ENCODE assay signal across 12 mouse cellular contexts in genomic region chr17:12810973-12811303, GRCm38 (mm10). TPM values are rescaled to one million over a fixed set of nuclear protein-coding genes. Genes with fewer than 3 reads are reported as not detected.
DNase-seq lines count a peak whose midpoint lies in the region; ATAC-seq and TF ChIP-seq lines count a peak whose summit lies in the region.
"Had no signal": no experiment of that assay in that cellular context is flagged by ENCODE, and none has a peak within 500 bp of the region (broad histone marks: within the 10 kb centered on the region; RNA-seq: fewer than 3 reads in every experiment).

No protein-coding gene starts in this region.

- H3K27ac ChIP-seq in heart, embryonic 12.5 days (ENCODE audit: poor library complexity, severe bottlenecking), result no peak overlapping the region; the same call in 1 of the 2 replicates
- H3K27ac ChIP-seq in kidney, embryonic 16.5 days (ENCODE audit: low read length), result no peak overlapping the region
- no peak overlapping the region for H3K27ac ChIP-seq in kidney, adult 2 months (ENCODE audit: insufficient read depth, low read depth, low read length)
- H3K27ac ChIP-seq in midbrain, embryonic 13.5 days, result no peak overlapping the region
- no peak overlapping the region for H3K27ac ChIP-seq in midbrain, postnatal 0 days (ENCODE audit: low read depth, low read length)
- no peak overlapping the region for H3K27ac ChIP-seq in forebrain, embryonic 16.5 days (ENCODE audit: low read length)
- H3K27ac ChIP-seq: liver, embryonic 15.5 days had no signal

- peaks cover 44% of the 10 kb centered on the region for H3K36me3 ChIP-seq in heart, embryonic 12.5 days
- peaks cover 20% of the 10 kb centered on the region for H3K36me3 ChIP-seq in kidney, embryonic 16.5 days (ENCODE audit: insufficient read depth, low read length)
- H3K36me3 ChIP-seq in kidney, adult 2 months (ENCODE audit: control insufficient read depth, insufficient read depth, low read length), result no peaks in the 10 kb centered on the region
- no peaks in the 10 kb centered on the region for H3K36me3 ChIP-seq in midbrain, embryonic 13.5 days
- no peaks in the 10 kb centered on the region for H3K36me3 ChIP-seq in midbrain, postnatal 0 days (ENCODE audit: insufficient read depth, low read length)
- no peaks in the 10 kb centered on the region for H3K36me3 ChIP-seq in forebrain, embryonic 16.5 days (ENCODE audit: control insufficient read depth, insufficient read depth)

- WGBS in heart, embryonic 12.5 days, result 87% methylated on average over 1 of the region's 1 CpGs
- WGBS in kidney, embryonic 16.5 days, result 100% methylated on average over 1 of the region's 1 CpGs
- WGBS in kidney, adult 2 months, result 92% methylated on average over 1 of the region's 1 CpGs
- WGBS in midbrain, embryonic 13.5 days, result 100% methylated on average over 1 of the region's 1 CpGs
- WGBS in midbrain, postnatal 0 days, result 90% methylated on average over 1 of the region's 1 CpGs
- WGBS in forebrain, embryonic 16.5 days, result 81% methylated on average over 1 of the region's 1 CpGs

- no peak overlapping the region for H3K9ac ChIP-seq in heart, embryonic 12.5 days
- H3K9ac ChIP-seq in kidney, embryonic 16.5 days (replicated peaks; ENCODE audit: low read length), result no peak overlapping the region
- H3K9ac ChIP-seq in midbrain, embryonic 13.5 days (replicated peaks), result no peak overlapping the region
- H3K9ac ChIP-seq in midbrain, postnatal 0 days (replicated peaks; ENCODE audit: low read length, poor library complexity, severe bottlenecking), result no peak overlapping the region
- no peak overlapping the region for H3K9ac ChIP-seq in forebrain, embryonic 16.5 days (replicated peaks; ENCODE audit: low read depth, low read length)
- H3K9ac ChIP-seq: liver, embryonic 15.5 days had no signal

- TF ChIP-seq CTCF in kidney, adult 2 months (conservative IDR thresholded peaks at IDR 0.05; ENCODE audit: insufficient read depth, insufficient read length, low read depth, low read length), result no peak
- no peak for TF ChIP-seq CTCF in midbrain, postnatal 0 days (IDR thresholded peaks at IDR 0.05)

- TF ChIP-seq POLR2A in kidney, adult 2 months (IDR thresholded peaks at IDR 0.05; ENCODE audit: low read depth, low read length), result no peak

- no peak for DNase-seq in heart, postnatal 36 days
- DNase-seq in kidney, adult 2 months, result no peak
- no peak for DNase-seq in midbrain, postnatal 0 days (ENCODE audit: low spot score)

- no peaks in the 10 kb centered on the region; the same call in 1 of the 2 replicates for H3K9me3 ChIP-seq in heart, embryonic 12.5 days (replicated peaks)
- peaks cover 7% of the 10 kb centered on the region; the same call in 1 of the 2 replicates for H3K9me3 ChIP-seq in kidney, embryonic 16.5 days (ENCODE audit: low read length)
- H3K9me3 ChIP-seq in midbrain, embryonic 13.5 days, result no peaks in the 10 kb centered on the region
- no peaks in the 10 kb centered on the region for H3K9me3 ChIP-seq in midbrain, postnatal 0 days (ENCODE audit: low read length)
- peaks cover 4% of the 10 kb centered on the region; the same call in 1 of the 2 replicates for H3K9me3 ChIP-seq in forebrain, embryonic 16.5 days (ENCODE audit: control insufficient read depth, low read length)
- H3K9me3 ChIP-seq: liver, embryonic 15.5 days had no signal

- intact Hi-C loops in heart, postnatal 36 days (cut with DNase I), result loop anchor here (1.0 to 2.0 kb wide), 5 partner anchors 50 to 395 kb away; no protein-coding TSS in a partner anchor

- no peak overlapping the region for H3K4me2 ChIP-seq in heart, embryonic 12.5 days
- H3K4me2 ChIP-seq in kidney, embryonic 16.5 days (replicated peaks; ENCODE audit: low read depth, low read length), result no peak overlapping the region
- H3K4me2 ChIP-seq in midbrain, embryonic 13.5 days (replicated peaks), result no peak overlapping the region
- no peak overlapping the region for H3K4me2 ChIP-seq in midbrain, postnatal 0 days (ENCODE audit: low read depth, low read length, poor library complexity, severe bottlenecking)
- H3K4me2 ChIP-seq in forebrain, embryonic 16.5 days (ENCODE audit: low read length), result no peak overlapping the region
- H3K4me2 ChIP-seq: limb, embryonic 12.5 days; liver, embryonic 15.5 days had no signal

- H3K4me3 ChIP-seq in heart, embryonic 12.5 days, result no peak overlapping the region
- no peak overlapping the region for H3K4me3 ChIP-seq in kidney, embryonic 16.5 days (ENCODE audit: low read length)
- no peak overlapping the region for H3K4me3 ChIP-seq in kidney, adult 2 months (ENCODE audit: insufficient read depth, low read depth, low read length)
- H3K4me3 ChIP-seq in midbrain, embryonic 13.5 days (replicated peaks), result no peak overlapping the region
- no peak overlapping the region for H3K4me3 ChIP-seq in midbrain, postnatal 0 days (ENCODE audit: low read depth, low read length)
- H3K4me3 ChIP-seq in forebrain, embryonic 16.5 days (replicated peaks; ENCODE audit: low read length), result no peak overlapping the region
- H3K4me3 ChIP-seq: limb, embryonic 12.5 days; liver, embryonic 15.5 days had no signal

- ATAC-seq in heart, embryonic 12.5 days (ENCODE audit: insufficient number of reproducible peaks, low FRiP score), result 0 out of 2 replicates have a peak, but pooled peaks have one; percentile 7
- ATAC-seq in kidney, embryonic 16.5 days (ENCODE audit: low FRiP score, low TSS enrichment), result peak; percentile 18; the same call in 1 of the 2 replicates
- peak; percentile 60 for ATAC-seq in midbrain, embryonic 13.5 days
- no peak for ATAC-seq in midbrain, postnatal 0 days (ENCODE audit: low FRiP score)
- ATAC-seq in forebrain, embryonic 16.5 days, result 0 out of 2 replicates have a peak, but pooled peaks have one; percentile 12

- H3K27me3 ChIP-seq in heart, embryonic 12.5 days (replicated peaks), result no peaks in the 10 kb centered on the region
- H3K27me3 ChIP-seq in kidney, embryonic 16.5 days (ENCODE audit: insufficient read depth, low read length), result no peaks in the 10 kb centered on the region
- H3K27me3 ChIP-seq in kidney, adult 2 months (replicated peaks; ENCODE audit: control insufficient read depth, insufficient read depth, low read length), result no peaks in the 10 kb centered on the region
- no peaks in the 10 kb centered on the region for H3K27me3 ChIP-seq in midbrain, embryonic 13.5 days
- H3K27me3 ChIP-seq in midbrain, postnatal 0 days (ENCODE audit: insufficient read depth, low read length), result no peaks in the 10 kb centered on the region
- H3K27me3 ChIP-seq in forebrain, embryonic 16.5 days (replicated peaks; ENCODE audit: control insufficient read depth, insufficient read depth, low read length), result no peaks in the 10 kb centered on the region
- H3K27me3 ChIP-seq: limb, embryonic 12.5 days; liver, embryonic 15.5 days had no signal

- peaks cover 33% of the 10 kb centered on the region for H3K4me1 ChIP-seq in heart, embryonic 12.5 days (replicated peaks)
- peaks cover 6% of the 10 kb centered on the region; the same call in 1 of the 2 replicates for H3K4me1 ChIP-seq in kidney, embryonic 16.5 days (ENCODE audit: insufficient read depth, low read length)
- H3K4me1 ChIP-seq in kidney, adult 2 months (ENCODE audit: control insufficient read depth, insufficient read depth, low read length), result peaks cover 5% of the 10 kb centered on the region; the same call in 1 of the 2 replicates
- peaks cover 9% of the 10 kb centered on the region; the same call in 1 of the 2 replicates for H3K4me1 ChIP-seq in midbrain, embryonic 13.5 days (replicated peaks)
- no peaks in the 10 kb centered on the region for H3K4me1 ChIP-seq in midbrain, postnatal 0 days (ENCODE audit: insufficient read depth, low read length)
- H3K4me1 ChIP-seq in forebrain, embryonic 16.5 days (replicated peaks; ENCODE audit: control insufficient read depth, insufficient read depth, low read length), result no peaks in the 10 kb centered on the region

RNA-seq across cellular contexts. Expression of gene Igf2r, which starts 41.5 kb away (rescaled TPM):
- 293 and 312 TPM in 2 replicates for polyA plus RNA-seq in heart, embryonic 12.5 days (2016; fragmentation: Nextera tagmentation; extraction: Ambion mirVana)
- 100 to 1,000 TPM; 109 to 113 TPM for total RNA-seq in heart, postnatal 36 days (2021)
- polyA plus RNA-seq in kidney, embryonic 16.5 days (2015; fragmentation: Nextera tagmentation; extraction: Ambion mirVana), result 32.1 and 33.6 TPM in 2 replicates
- polyA plus RNA-seq in kidney, adult 2 months (2012; rRNA removed), result 24.8 and 27.0 TPM in 2 replicates
- 11.0 and 11.2 TPM in 2 replicates for polyA plus RNA-seq in midbrain, embryonic 13.5 days (2015; fragmentation: Nextera tagmentation; extraction: Ambion mirVana)
- 31.7 and 44.2 TPM in 2 replicates for total RNA-seq in midbrain, postnatal 0 days (2014; rRNA removed)
- polyA plus RNA-seq in midbrain, postnatal 0 days (2015; fragmentation: Nextera tagmentation; extraction: Ambion mirVana), result 5.0 and 5.4 TPM in 2 replicates
- polyA plus RNA-seq in forebrain, embryonic 16.5 days (2015; fragmentation: Nextera tagmentation; extraction: Ambion mirVana), result 11.9 TPM in 2 replicates

RNA-seq across cellular contexts. Expression of gene Mas1, which starts 57.0 kb away (rescaled TPM):
- 0.39 and 1.1 TPM in 2 replicates for polyA plus RNA-seq in heart, embryonic 12.5 days (2016; fragmentation: Nextera tagmentation; extraction: Ambion mirVana)
- 1 to 10 TPM in 1 of 2 experiments, under 1 TPM in 1; 0.84 to 1.1 TPM for total RNA-seq in heart, postnatal 36 days (2021)
- 0.61 and 0.89 TPM in 2 replicates for polyA plus RNA-seq in kidney, embryonic 16.5 days (2015; fragmentation: Nextera tagmentation; extraction: Ambion mirVana)
- 0.48 and 1.4 TPM in 2 replicates for polyA plus RNA-seq in kidney, adult 2 months (2012; rRNA removed)
- polyA plus RNA-seq in midbrain, embryonic 13.5 days (2015; fragmentation: Nextera tagmentation; extraction: Ambion mirVana), result not detected in 2 replicates
- total RNA-seq in midbrain, postnatal 0 days (2014; rRNA removed), result not detected in 2 replicates
- polyA plus RNA-seq in midbrain, postnatal 0 days (2015; fragmentation: Nextera tagmentation; extraction: Ambion mirVana), result 0.27 TPM in 1 of 2 replicates, not detected in the other
- 0.43 and 0.50 TPM in 2 replicates for polyA plus RNA-seq in forebrain, embryonic 16.5 days (2015; fragmentation: Nextera tagmentation; extraction: Ambion mirVana)
- total RNA-seq: adrenal gland, postnatal 4 days; megakaryocyte, adult 5-6 weeks had no signal
- polyA plus RNA-seq: C2C12 had no signal
